Mouse (Mus musculus) G1E-ER4 (cell line): ENCODE results near the gene Man1a2. TPM values are rescaled to one million over a fixed set of nuclear protein-coding genes. Genes with fewer than 3 reads are reported as not detected.

Experiments
- GATA1 ChIP-seq: IDR thresholded peaks from one replicate; pipeline ENCODE4 v1.8.0; 2012; ENCODE audit warnings: low read length, inconsistent platforms
- polyA plus RNA-seq: library from polyadenylated mRNA; stranded (reverse); fragments of >175 nt; gene quantifications from 2 replicates; pipeline ENCODE4 v1.2.3, GENCODE M21; 2012

Gene Man1a2
- polyA plus RNA-seq, result 82.5 and 121 TPM in 2 replicates

DNA sequence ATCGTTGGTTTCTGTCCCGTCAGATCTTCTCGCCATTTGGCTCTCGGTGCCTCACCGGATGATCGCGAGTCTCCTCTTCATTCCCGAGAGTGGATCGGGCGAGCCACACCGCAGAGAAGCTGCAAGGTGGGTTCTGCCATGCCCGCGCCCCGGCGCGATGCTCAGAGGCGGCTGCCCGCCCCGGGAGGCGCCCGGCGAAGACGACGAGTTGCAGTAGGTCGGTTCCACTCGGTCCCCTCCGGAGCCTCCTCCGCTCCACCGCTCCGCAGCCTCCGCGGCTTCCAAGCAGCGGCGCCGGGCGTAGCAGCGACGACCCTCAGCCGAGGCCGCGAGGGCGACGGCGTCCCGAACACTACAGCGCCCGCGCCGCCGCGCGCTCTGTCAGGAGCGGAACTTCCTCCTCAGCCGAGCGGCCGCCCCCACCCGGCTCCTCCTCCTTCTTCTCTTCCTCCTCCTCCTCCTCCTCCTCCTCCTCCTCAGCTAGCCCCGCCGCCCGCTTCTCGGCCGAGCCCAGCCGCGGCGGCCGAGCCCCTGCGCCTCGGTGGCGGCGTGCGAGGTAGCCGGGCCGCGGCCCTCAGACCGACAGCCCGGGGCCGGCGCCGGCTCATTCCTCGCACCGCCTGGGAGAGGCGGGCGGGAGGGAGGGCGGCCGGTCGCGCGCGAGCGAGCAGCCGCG, at the start of gene Man1a2:
Gene Man1a2, minus strand, starts transcription at position 417 of the 676 bp plus-strand sequence.
- no peak for TF ChIP-seq GATA1

DNA sequence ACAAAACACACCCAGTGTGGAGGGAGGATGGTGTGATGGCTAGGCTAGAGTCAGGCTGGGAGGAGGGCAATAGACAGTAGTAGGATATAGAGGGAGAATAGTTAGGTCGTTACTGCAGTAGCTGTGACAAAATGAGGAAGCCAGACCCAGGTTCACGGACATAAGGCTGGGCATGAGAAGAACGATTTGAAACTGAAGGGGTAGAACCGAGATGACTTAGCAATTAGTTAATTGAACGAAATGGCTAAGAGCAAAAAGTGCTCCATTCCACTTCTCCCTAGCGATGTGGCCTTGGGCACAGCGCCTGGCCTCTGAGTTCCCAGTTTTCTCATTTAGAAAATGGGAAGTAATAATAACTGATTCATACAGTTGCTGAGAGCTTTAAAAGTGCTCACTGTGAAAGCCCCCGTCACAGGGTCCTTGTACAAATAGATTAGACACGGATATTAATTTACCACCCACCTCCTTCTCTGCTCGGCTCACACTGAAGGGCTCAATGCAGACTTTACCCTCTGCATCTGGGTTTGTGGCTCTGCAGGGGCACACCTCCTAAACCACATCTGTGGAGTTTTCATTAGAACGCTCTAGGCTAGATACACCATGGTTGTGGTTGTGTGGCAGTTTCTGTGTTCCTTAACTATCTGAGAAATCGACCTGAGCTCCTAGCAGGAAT, 49.3 kb upstream of the Man1a2 start:
- no peak for TF ChIP-seq GATA1

GRCm38 (mm10) chr3:100731896-100732295, 46.6 kb upstream of the Man1a2 start:
- TF ChIP-seq GATA1, result no peak

- TF ChIP-seq GATA1, result no peak
These were observed 46.0 kb upstream of the Man1a2 start for GRCm38 (mm10) chr3:100731347-100731746.

DNA sequence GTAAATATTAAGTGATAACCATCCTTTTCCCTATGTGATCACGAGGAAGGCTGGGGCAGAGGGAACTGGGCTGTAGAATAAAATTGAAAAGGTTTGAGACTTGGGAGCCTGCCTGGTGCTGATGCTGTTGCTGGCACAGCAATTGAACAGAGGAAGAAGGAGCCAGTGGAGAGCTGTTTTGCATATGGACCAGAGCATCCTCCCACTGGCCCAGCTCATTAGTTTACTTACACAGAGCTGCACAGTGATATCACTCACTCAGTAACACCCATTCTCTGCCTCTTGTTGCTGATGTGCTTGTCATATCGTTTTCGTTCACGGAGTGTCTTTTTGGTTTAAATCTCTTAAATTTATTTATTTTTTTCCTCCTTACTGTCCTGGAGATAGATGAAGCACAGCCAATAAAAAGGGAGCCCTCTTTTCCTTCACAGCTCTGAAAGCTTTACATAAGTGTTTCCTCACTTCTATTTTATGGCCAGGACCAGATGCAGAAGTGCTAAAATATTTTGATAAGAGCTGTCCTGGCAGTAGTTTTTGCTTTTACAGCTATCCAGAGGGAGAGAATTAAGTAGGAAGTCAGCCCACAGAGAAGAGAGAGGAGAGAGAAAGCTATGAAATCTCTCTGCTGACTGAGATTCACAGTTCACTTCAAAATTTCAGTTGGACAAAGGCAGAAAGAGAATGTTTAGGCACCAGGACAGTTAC, 42.9 kb upstream of the Man1a2 start:
- no peak for TF ChIP-seq GATA1

DNA sequence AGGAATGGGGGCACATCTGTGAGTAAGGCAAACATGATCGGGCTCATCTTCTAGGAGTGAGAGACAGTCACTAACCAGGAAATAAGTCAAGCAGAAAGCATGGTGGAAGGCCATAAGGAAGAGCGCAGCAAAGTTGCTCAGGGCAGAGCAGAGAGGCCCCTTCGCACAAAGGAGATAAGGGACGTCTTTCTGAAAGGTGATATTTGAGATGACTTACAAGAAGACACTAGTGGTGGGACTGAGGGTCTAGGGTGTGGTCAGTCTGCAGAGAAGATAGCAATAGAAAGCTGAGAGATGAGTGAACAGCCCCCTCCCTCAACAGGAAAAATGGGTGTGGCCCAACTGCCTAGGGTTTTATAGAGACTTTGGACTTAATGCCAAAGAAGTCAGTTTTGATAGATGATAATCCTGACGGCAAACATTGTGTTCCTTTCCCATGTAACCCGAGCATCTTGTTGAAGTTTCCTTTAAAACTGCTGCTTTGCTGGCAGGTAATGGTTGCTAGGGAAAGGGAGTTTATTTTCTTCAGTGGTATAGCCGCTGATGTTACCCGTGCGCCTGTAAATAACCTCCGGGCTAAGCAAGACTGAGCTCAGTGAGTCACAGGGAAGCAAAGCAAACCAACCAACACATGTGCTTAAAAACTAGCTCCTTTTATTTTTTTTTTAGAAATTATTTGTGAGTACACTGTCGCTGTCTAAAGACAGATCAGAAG, 40.8 kb upstream of the Man1a2 start:
- TF ChIP-seq GATA1, result no peak

GRCm38 (mm10) chr3:100720786-100721300, 35.5 kb upstream of the Man1a2 start:
- no peak for TF ChIP-seq GATA1

DNA sequence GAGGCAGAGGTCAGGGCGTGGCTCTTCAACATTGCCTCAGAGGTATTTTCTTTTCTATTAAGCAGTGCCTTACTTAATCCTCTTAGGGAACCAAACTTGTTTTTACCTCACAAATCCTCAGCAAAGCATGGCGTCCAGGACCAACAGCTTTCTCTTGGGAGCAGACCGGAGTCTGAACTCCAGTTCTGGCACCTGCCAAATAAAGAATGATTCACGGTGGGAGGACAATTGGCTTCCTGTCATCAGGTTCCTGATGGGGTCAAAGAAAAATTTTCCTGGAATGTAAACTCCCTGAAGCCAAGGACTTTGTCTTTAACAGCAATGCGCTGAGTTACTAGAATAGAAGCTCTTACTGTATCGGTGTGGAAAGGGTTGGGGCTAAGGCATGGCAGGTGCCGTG, 30.9 kb upstream of the Man1a2 start:
- no peak for TF ChIP-seq GATA1

GRCm38 (mm10) chr3:100715367-100715766, 30.1 kb upstream of the Man1a2 start:
- no peak for TF ChIP-seq GATA1

DNA sequence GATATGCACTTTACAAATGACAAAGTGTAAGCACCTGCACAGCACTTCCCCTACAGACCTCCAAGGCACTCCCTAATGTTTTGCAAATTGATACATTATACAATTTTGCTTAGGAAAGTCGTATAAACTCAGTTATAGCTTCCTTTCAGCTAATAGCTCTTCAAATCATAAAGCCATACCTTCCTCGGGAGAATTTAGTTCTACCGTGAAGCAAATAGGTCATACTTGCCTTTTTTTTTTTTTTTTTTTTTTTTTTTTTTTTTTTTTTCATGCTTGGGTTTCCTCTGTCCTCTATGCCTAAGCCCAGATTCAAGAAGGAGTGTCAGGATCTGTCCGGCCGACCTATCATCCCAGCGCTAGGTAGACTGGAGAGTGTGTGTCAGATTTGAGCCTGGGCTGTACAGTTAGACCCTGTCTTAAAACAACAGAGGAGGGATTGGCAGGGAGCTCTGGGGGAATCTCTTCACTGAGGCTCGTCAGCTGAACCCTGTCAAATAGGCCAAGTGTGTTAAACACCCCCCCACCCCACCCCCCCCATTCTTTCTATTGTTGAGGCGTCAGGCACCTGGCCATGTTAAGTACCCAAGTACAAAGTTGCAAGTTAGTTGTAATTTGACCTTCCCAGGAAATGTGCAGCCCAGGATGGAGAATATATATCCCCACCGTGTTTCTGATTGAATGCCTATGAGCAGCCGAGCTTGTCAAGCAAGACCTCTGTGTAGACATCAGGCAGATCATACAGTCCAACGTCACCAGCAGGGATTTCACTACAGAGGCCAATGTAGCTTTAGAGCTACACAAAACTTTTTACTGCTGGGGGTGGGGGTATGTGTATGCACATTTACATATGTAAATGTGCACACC, 28.1 kb upstream of the Man1a2 start:
- TF ChIP-seq GATA1, result no peak

DNA sequence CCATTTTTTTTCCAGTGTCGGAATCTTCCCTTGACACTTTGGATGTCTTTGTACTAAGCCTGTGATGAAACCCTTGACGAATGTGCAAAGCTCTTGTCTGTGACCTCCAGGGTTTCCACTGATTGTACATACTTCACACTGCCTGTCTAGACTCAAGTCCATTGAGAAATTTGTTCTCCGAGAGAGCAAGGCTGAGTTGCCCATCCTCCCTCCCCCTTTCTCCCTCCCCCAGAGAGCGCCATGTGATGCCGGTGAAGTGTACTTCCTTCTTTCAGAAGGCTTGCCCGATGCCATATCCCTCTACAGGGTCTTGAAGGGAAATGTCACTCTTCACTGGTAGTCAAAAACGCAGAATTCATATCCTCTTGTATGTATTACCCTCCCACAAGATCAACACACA, 26.8 kb upstream of the Man1a2 start:
- no peak for TF ChIP-seq GATA1

DNA sequence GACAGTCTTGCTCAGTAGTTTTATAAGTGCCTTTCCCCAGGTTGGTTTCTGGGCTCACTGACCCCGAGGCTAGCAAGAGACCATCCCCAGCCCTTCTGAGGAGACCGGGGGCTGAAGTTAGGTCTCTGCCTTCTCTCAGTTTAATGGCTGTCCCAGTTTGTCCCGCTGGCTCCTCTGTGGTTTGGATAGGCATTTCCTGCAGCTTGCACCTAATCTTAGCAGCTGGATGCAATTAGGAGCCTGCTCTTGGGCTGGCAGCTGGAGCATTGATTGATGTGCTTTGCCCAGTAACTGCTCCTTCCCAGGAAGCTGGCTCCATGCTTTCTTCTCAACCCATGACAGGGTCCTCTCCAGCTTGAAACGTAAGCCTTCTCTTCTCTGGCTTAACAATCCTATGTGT, 26.2 kb upstream of the Man1a2 start:
- TF ChIP-seq GATA1, result no peak

- TF ChIP-seq GATA1, result no peak
These were observed 21.8 kb upstream of the Man1a2 start for GRCm38 (mm10) chr3:100707117-100707516.

DNA sequence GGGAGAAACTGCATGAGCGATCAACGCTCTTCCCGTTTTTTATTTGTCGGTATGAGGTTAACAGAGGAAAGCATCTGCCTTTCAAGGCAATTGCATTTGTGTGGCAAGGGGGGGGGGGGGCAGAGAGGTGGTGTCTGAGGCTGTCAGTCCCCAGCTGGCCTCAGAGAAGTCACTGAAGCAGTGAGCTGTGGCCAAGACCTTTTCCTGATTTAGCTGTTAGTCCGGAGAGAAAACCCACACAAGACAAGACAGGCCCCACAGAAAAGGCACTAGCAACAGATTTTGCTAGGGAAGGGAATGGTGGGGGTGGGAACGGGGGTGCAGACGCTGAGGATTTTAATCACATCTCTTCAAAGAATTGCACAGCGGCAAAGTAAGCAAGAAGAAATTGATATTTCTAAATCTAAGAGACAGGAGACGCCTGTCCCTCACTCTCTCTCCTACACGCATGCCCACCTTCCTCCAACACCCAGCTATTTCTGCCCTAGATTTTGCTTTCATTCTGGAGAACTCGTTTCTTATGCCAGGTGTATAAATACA, 19.9 kb upstream of the Man1a2 start:
- no peak for TF ChIP-seq GATA1
